Comparison of ENCODE assay signal across 12 mouse cellular contexts in the genomic region with DNA sequence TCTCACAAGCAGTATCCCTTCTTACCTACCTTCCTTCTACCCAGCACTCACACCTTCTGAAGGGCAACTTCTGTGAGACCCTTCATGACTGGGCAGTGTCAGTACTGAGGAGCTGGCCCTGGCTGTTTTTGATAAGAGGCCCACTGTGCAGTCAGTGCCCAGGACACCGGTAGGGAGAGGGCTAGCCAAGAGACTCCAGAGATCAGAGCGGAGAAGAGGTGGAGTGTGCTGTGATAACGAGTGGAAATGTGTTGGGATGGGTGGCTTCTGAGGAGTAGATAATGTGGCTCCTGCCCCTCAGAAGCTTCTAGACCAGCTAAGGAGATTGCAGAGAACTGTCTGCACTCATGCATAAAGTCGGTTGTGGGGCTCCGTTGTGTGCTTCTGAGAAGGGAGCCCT. TPM values are rescaled to one million over a fixed set of nuclear protein-coding genes. Genes with fewer than 3 reads are reported as not detected.
DNase-seq lines count a peak whose midpoint lies in the region; ATAC-seq lines count a peak whose summit lies in the region.
"Had no signal": no experiment of that assay in that cellular context is flagged by ENCODE, and none has a peak within 500 bp of the region (broad histone marks: within the 10 kb centered on the region; RNA-seq: fewer than 3 reads in every experiment).

No protein-coding gene starts in this region.

- H3K4me1 ChIP-seq in forebrain, embryonic 12.5 days: peaks cover 60% of the 10 kb centered on the region
- H3K4me1 ChIP-seq in forebrain, embryonic 13.5 days: peaks cover 57% of the 10 kb centered on the region
- H3K4me1 ChIP-seq in limb, embryonic 12.5 days (replicated peaks): peaks cover 58% of the 10 kb centered on the region
- peaks cover 60% of the 10 kb centered on the region for H3K4me1 ChIP-seq in limb, embryonic 10.5 days
- H3K4me1 ChIP-seq in hindbrain, embryonic 15.5 days (replicated peaks): peaks cover 61% of the 10 kb centered on the region
- H3K4me1 ChIP-seq in forebrain, embryonic 10.5 days: peaks cover 73% of the 10 kb centered on the region

- DNase-seq in limb, embryonic 10.5 days (ENCODE audit: low spot score): no peak
- DNase-seq in forebrain, embryonic 10.5 days (ENCODE audit: extremely low spot score, low spot score): no peak
- no peak for DNase-seq in ovary, adult 18-20 months (ENCODE audit: low spot score)
- DNase-seq: kidney, postnatal 36 days; lung, postnatal 36 days; right cerebral cortex, postnatal 14 days had no signal

- H3K4me2 ChIP-seq in forebrain, embryonic 12.5 days: no peak overlapping the region
- no peak overlapping the region for H3K4me2 ChIP-seq in forebrain, embryonic 13.5 days
- H3K4me2 ChIP-seq in limb, embryonic 12.5 days: no peak overlapping the region
- peak overlapping the region; percentile 11; the same call in 1 of the 2 replicates for H3K4me2 ChIP-seq in hindbrain, embryonic 15.5 days
- H3K4me2 ChIP-seq: forebrain, embryonic 15.5 days had no signal

- H3K27ac ChIP-seq in forebrain, embryonic 12.5 days: no peak overlapping the region
- no peak overlapping the region for H3K27ac ChIP-seq in forebrain, embryonic 13.5 days
- no peak overlapping the region for H3K27ac ChIP-seq in limb, embryonic 12.5 days
- H3K27ac ChIP-seq in limb, embryonic 10.5 days: no peak overlapping the region
- no peak overlapping the region for H3K27ac ChIP-seq in hindbrain, embryonic 15.5 days (replicated peaks)
- no peak overlapping the region for H3K27ac ChIP-seq in forebrain, embryonic 10.5 days
- H3K27ac ChIP-seq: forebrain, embryonic 15.5 days had no signal

- no peak for ATAC-seq in forebrain, embryonic 12.5 days (ENCODE audit: low FRiP score)
- ATAC-seq in forebrain, embryonic 13.5 days: no peak
- no peak for ATAC-seq in limb, embryonic 12.5 days (ENCODE audit: insufficient number of reproducible peaks, insufficient read depth, low FRiP score, low TSS enrichment, low read depth)
- no peak for ATAC-seq in hindbrain, embryonic 15.5 days (ENCODE audit: low FRiP score, low read depth)
- peak; percentile 83 for ATAC-seq in megakaryocyte-erythroid progenitor cell, adult 5-6 weeks (replicated peaks; ENCODE audit: low FRiP score, low TSS enrichment, poor library complexity, severe bottlenecking)
- ATAC-seq: forebrain, embryonic 15.5 days had no signal

- peaks cover 24% of the 10 kb centered on the region for H3K36me3 ChIP-seq in forebrain, embryonic 12.5 days (replicated peaks)
- peaks cover 25% of the 10 kb centered on the region for H3K36me3 ChIP-seq in forebrain, embryonic 13.5 days (ENCODE audit: poor library complexity, severe bottlenecking)
- H3K36me3 ChIP-seq in limb, embryonic 12.5 days: peaks cover 42% of the 10 kb centered on the region
- peaks cover 34% of the 10 kb centered on the region for H3K36me3 ChIP-seq in limb, embryonic 10.5 days
- H3K36me3 ChIP-seq in hindbrain, embryonic 15.5 days: peaks cover 8% of the 10 kb centered on the region; the same call in 1 of the 2 replicates
- H3K36me3 ChIP-seq in forebrain, embryonic 10.5 days (replicated peaks): peaks cover 45% of the 10 kb centered on the region

- H3K9me3 ChIP-seq in forebrain, embryonic 12.5 days: no peaks in the 10 kb centered on the region
- H3K9me3 ChIP-seq in forebrain, embryonic 13.5 days (replicated peaks): no peaks in the 10 kb centered on the region
- H3K9me3 ChIP-seq in limb, embryonic 12.5 days: no peaks in the 10 kb centered on the region
- no peaks in the 10 kb centered on the region for H3K9me3 ChIP-seq in limb, embryonic 10.5 days (replicated peaks)
- H3K9me3 ChIP-seq in hindbrain, embryonic 15.5 days: no peaks in the 10 kb centered on the region
- no peaks in the 10 kb centered on the region for H3K9me3 ChIP-seq in forebrain, embryonic 10.5 days
- H3K9me3 ChIP-seq: forebrain, embryonic 15.5 days had no signal

- H3K4me3 ChIP-seq in forebrain, embryonic 12.5 days (replicated peaks): no peak overlapping the region
- H3K4me3 ChIP-seq in forebrain, embryonic 13.5 days: no peak overlapping the region
- H3K4me3 ChIP-seq in limb, embryonic 12.5 days (replicated peaks): no peak overlapping the region
- H3K4me3 ChIP-seq in limb, embryonic 10.5 days: no peak overlapping the region
- H3K4me3 ChIP-seq in hindbrain, embryonic 15.5 days: no peak overlapping the region
- no peak overlapping the region for H3K4me3 ChIP-seq in forebrain, embryonic 10.5 days
- H3K4me3 ChIP-seq: forebrain, embryonic 15.5 days had no signal

- 80% methylated on average over 5 of the region's 5 CpGs for WGBS in forebrain, embryonic 12.5 days
- 81% methylated on average over 5 of the region's 5 CpGs for WGBS in forebrain, embryonic 13.5 days
- WGBS in limb, embryonic 12.5 days: 82% methylated on average over 5 of the region's 5 CpGs
- WGBS in limb, embryonic 10.5 days: 80% methylated on average over 5 of the region's 5 CpGs
- WGBS in hindbrain, embryonic 15.5 days: 69% methylated on average over 5 of the region's 5 CpGs
- WGBS in forebrain, embryonic 10.5 days: 81% methylated on average over 5 of the region's 5 CpGs

- 0 out of 2 replicates have a peak overlapping the region, but pooled peaks have one; percentile 4 for H3K9ac ChIP-seq in forebrain, embryonic 12.5 days
- H3K9ac ChIP-seq in forebrain, embryonic 13.5 days: no peak overlapping the region
- H3K9ac ChIP-seq in limb, embryonic 12.5 days (replicated peaks): 0 out of 2 replicates have a peak overlapping the region, but pooled peaks have one; percentile 23
- H3K9ac ChIP-seq in hindbrain, embryonic 15.5 days: no peak overlapping the region
- H3K9ac ChIP-seq: forebrain, embryonic 15.5 days had no signal

- H3K27me3 ChIP-seq in forebrain, embryonic 12.5 days: no peaks in the 10 kb centered on the region
- H3K27me3 ChIP-seq in forebrain, embryonic 13.5 days: no peaks in the 10 kb centered on the region
- H3K27me3 ChIP-seq in limb, embryonic 12.5 days: no peaks in the 10 kb centered on the region
- H3K27me3 ChIP-seq in limb, embryonic 10.5 days (ENCODE audit: low read depth, poor library complexity, severe bottlenecking): no peaks in the 10 kb centered on the region
- H3K27me3 ChIP-seq in hindbrain, embryonic 15.5 days: no peaks in the 10 kb centered on the region
- H3K27me3 ChIP-seq in forebrain, embryonic 10.5 days (ENCODE audit: poor library complexity, severe bottlenecking): no peaks in the 10 kb centered on the region
- H3K27me3 ChIP-seq: forebrain, embryonic 15.5 days had no signal

RNA-seq across cellular contexts. Expression of a gene that starts 3.3 kb away (rescaled TPM):
- 30.5 and 31.4 TPM in 2 replicates for polyA plus RNA-seq in forebrain, embryonic 12.5 days (2016; fragmentation: Nextera tagmentation; extraction: Ambion mirVana)
- polyA plus RNA-seq in forebrain, embryonic 13.5 days (2015; fragmentation: Nextera tagmentation; extraction: Ambion mirVana): 24.0 and 28.0 TPM in 2 replicates
- 33.1 and 34.8 TPM in 2 replicates for polyA plus RNA-seq in limb, embryonic 12.5 days (2016; fragmentation: Nextera tagmentation; extraction: Ambion mirVana)
- 27.2 and 33.1 TPM in 2 replicates for polyA plus RNA-seq in limb, embryonic 10.5 days (2016; fragmentation: Nextera tagmentation; extraction: Ambion mirVana)
- polyA plus RNA-seq in hindbrain, embryonic 15.5 days (2015; fragmentation: Nextera tagmentation; extraction: Ambion mirVana): 46.5 and 50.9 TPM in 2 replicates
- 14.4 and 21.5 TPM in 2 replicates for total RNA-seq in megakaryocyte-erythroid progenitor cell, adult 5-6 weeks (2014; fragmentation: Nextera tagmentation)
- total RNA-seq in megakaryocyte-erythroid progenitor cell, adult 5-6 weeks (2017): 8.9 and 15.8 TPM in 2 replicates
- 26.3 and 27.2 TPM in 2 replicates for polyA plus RNA-seq in forebrain, embryonic 10.5 days (2016; fragmentation: Nextera tagmentation; extraction: Ambion mirVana)

RNA-seq across cellular contexts. Expression of a gene that starts 4.1 kb away (rescaled TPM):
- polyA plus RNA-seq in forebrain, embryonic 12.5 days (2016; fragmentation: Nextera tagmentation; extraction: Ambion mirVana): 176 and 180 TPM in 2 replicates
- 147 and 164 TPM in 2 replicates for polyA plus RNA-seq in forebrain, embryonic 13.5 days (2015; fragmentation: Nextera tagmentation; extraction: Ambion mirVana)
- polyA plus RNA-seq in limb, embryonic 12.5 days (2016; fragmentation: Nextera tagmentation; extraction: Ambion mirVana): 148 and 155 TPM in 2 replicates
- 130 and 145 TPM in 2 replicates for polyA plus RNA-seq in limb, embryonic 10.5 days (2016; fragmentation: Nextera tagmentation; extraction: Ambion mirVana)
- polyA plus RNA-seq in hindbrain, embryonic 15.5 days (2015; fragmentation: Nextera tagmentation; extraction: Ambion mirVana): 171 and 184 TPM in 2 replicates
- 62.0 and 66.6 TPM in 2 replicates for total RNA-seq in megakaryocyte-erythroid progenitor cell, adult 5-6 weeks (2014; fragmentation: Nextera tagmentation)
- 63.9 and 71.1 TPM in 2 replicates for total RNA-seq in megakaryocyte-erythroid progenitor cell, adult 5-6 weeks (2017)
- 120 and 122 TPM in 2 replicates for polyA plus RNA-seq in forebrain, embryonic 10.5 days (2016; fragmentation: Nextera tagmentation; extraction: Ambion mirVana)

RNA-seq across cellular contexts. Expression of a gene that starts 22.9 kb away (rescaled TPM):
- polyA plus RNA-seq in forebrain, embryonic 12.5 days (2016; fragmentation: Nextera tagmentation; extraction: Ambion mirVana): 10.0 and 10.9 TPM in 2 replicates
- polyA plus RNA-seq in forebrain, embryonic 13.5 days (2015; fragmentation: Nextera tagmentation; extraction: Ambion mirVana): 7.7 and 8.3 TPM in 2 replicates
- polyA plus RNA-seq in limb, embryonic 12.5 days (2016; fragmentation: Nextera tagmentation; extraction: Ambion mirVana): 16.0 and 16.2 TPM in 2 replicates
- polyA plus RNA-seq in limb, embryonic 10.5 days (2016; fragmentation: Nextera tagmentation; extraction: Ambion mirVana): 15.0 and 15.6 TPM in 2 replicates
- polyA plus RNA-seq in hindbrain, embryonic 15.5 days (2015; fragmentation: Nextera tagmentation; extraction: Ambion mirVana): 6.2 and 6.7 TPM in 2 replicates
- 14.2 and 19.8 TPM in 2 replicates for total RNA-seq in megakaryocyte-erythroid progenitor cell, adult 5-6 weeks (2014; fragmentation: Nextera tagmentation)
- total RNA-seq in megakaryocyte-erythroid progenitor cell, adult 5-6 weeks (2017): 5.2 and 14.9 TPM in 2 replicates
- 9.6 and 10.7 TPM in 2 replicates for polyA plus RNA-seq in forebrain, embryonic 10.5 days (2016; fragmentation: Nextera tagmentation; extraction: Ambion mirVana)

RNA-seq across cellular contexts. Expression of a gene that starts 38.7 kb away (rescaled TPM):
- polyA plus RNA-seq in forebrain, embryonic 12.5 days (2016; fragmentation: Nextera tagmentation; extraction: Ambion mirVana): 30.6 and 32.0 TPM in 2 replicates
- 16.0 and 17.1 TPM in 2 replicates for polyA plus RNA-seq in forebrain, embryonic 13.5 days (2015; fragmentation: Nextera tagmentation; extraction: Ambion mirVana)
- polyA plus RNA-seq in limb, embryonic 12.5 days (2016; fragmentation: Nextera tagmentation; extraction: Ambion mirVana): 43.7 and 48.7 TPM in 2 replicates
- 48.3 and 48.7 TPM in 2 replicates for polyA plus RNA-seq in limb, embryonic 10.5 days (2016; fragmentation: Nextera tagmentation; extraction: Ambion mirVana)
- polyA plus RNA-seq in hindbrain, embryonic 15.5 days (2015; fragmentation: Nextera tagmentation; extraction: Ambion mirVana): 11.6 and 13.7 TPM in 2 replicates
- total RNA-seq in megakaryocyte-erythroid progenitor cell, adult 5-6 weeks (2014; fragmentation: Nextera tagmentation): 102 and 107 TPM in 2 replicates
- 31.8 and 36.1 TPM in 2 replicates for total RNA-seq in megakaryocyte-erythroid progenitor cell, adult 5-6 weeks (2017)
- polyA plus RNA-seq in forebrain, embryonic 10.5 days (2016; fragmentation: Nextera tagmentation; extraction: Ambion mirVana): 44.3 and 46.2 TPM in 2 replicates

RNA-seq across cellular contexts. Expression of a gene that starts 55.3 kb away (rescaled TPM):
- 2.6 and 3.2 TPM in 2 replicates for polyA plus RNA-seq in forebrain, embryonic 12.5 days (2016; fragmentation: Nextera tagmentation; extraction: Ambion mirVana)
- polyA plus RNA-seq in forebrain, embryonic 13.5 days (2015; fragmentation: Nextera tagmentation; extraction: Ambion mirVana): 2.0 and 2.3 TPM in 2 replicates
- polyA plus RNA-seq in limb, embryonic 12.5 days (2016; fragmentation: Nextera tagmentation; extraction: Ambion mirVana): 9.8 and 12.5 TPM in 2 replicates
- 7.0 and 8.2 TPM in 2 replicates for polyA plus RNA-seq in limb, embryonic 10.5 days (2016; fragmentation: Nextera tagmentation; extraction: Ambion mirVana)
- polyA plus RNA-seq in hindbrain, embryonic 15.5 days (2015; fragmentation: Nextera tagmentation; extraction: Ambion mirVana): 5.1 and 5.6 TPM in 2 replicates
- total RNA-seq in megakaryocyte-erythroid progenitor cell, adult 5-6 weeks (2014; fragmentation: Nextera tagmentation): 0.27 TPM in 1 of 2 replicates, not detected in the other
- 0.75 TPM in 1 of 2 replicates, not detected in the other for total RNA-seq in megakaryocyte-erythroid progenitor cell, adult 5-6 weeks (2017)
- 1.9 and 2.2 TPM in 2 replicates for polyA plus RNA-seq in forebrain, embryonic 10.5 days (2016; fragmentation: Nextera tagmentation; extraction: Ambion mirVana)

Comparison
In these comparisons a context has a peak if more than half of its experiments do, and no peak if none do; other contexts are left out.
1. H3K9ac ChIP-seq: peak in forebrain, embryonic 12.5 days (single experiment) and limb, embryonic 12.5 days (single experiment); none in forebrain, embryonic 13.5 days (single experiment) and hindbrain, embryonic 15.5 days (single experiment).